Mouse (Mus musculus) spleen, postnatal 4 days (tissue): Measurements from ENCODE around the gene Kcnj10.

ENCODE experiments used
- DNase-seq, 2 experiments: peaks; one replicate each; pipeline ENCODE4 v3.0.0; 2022; ENCODE audit warnings: low spot score in 2 of 2

The Kcnj10 gene

GRCm38 (mm10) chr1:172376758-172377458 lies 35.9 kb downstream of the Kcnj10 start:
- peak in 1 of 2 experiments; percentile 28 for DNase-seq

DNA sequence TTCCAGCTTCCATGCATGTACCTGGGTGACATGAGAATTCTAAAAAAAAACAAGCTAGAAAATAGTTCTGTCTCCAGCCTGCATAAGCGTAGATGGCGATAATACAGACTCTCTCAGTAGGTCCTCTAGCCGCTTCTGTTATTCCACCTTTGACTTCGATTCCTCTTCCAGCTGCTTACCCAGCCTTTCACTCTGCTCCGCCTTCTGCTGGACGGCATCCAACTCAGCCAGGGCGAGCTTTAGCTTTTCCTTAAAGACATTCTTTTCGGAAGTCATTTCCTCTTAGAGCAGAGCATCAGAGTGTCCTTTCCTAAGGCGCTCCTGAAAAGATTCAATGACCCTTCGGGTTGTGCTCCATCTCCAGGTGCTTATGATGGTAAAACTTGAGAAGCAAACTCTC lies 39.1 kb downstream of the Kcnj10 start:
- DNase-seq: no peak

DNA sequence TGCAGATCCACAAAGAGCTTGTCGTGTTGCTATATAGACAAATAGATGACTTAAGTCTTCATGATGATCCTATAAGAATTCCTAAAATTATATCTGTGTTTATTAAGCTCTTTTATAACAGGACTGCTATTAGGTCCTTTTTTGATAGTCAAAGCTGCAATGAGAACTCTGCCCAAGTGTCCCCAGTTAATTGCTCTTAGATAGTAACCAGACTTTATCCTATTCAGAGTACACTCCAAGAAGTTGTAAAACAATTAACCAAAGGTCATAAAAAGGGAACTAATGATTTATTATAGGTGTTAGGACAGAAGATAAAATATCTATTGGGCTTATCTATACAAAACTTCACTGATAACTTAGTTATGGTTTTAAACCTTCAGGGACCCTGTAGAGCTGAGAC lies 41.1 kb downstream of the Kcnj10 start:
- DNase-seq: no peak

GRCm38 (mm10) chr1:172387246-172387645 lies 46.2 kb downstream of the Kcnj10 start:
- DNase-seq: no peak

- no peak for DNase-seq
Measured at GRCm38 (mm10) chr1:172390769-172391168, 49.8 kb downstream of the Kcnj10 start.

GRCm38 (mm10) chr1:172391807-172392581 lies 51.0 kb downstream of the Kcnj10 start:
- no peak for DNase-seq

DNA sequence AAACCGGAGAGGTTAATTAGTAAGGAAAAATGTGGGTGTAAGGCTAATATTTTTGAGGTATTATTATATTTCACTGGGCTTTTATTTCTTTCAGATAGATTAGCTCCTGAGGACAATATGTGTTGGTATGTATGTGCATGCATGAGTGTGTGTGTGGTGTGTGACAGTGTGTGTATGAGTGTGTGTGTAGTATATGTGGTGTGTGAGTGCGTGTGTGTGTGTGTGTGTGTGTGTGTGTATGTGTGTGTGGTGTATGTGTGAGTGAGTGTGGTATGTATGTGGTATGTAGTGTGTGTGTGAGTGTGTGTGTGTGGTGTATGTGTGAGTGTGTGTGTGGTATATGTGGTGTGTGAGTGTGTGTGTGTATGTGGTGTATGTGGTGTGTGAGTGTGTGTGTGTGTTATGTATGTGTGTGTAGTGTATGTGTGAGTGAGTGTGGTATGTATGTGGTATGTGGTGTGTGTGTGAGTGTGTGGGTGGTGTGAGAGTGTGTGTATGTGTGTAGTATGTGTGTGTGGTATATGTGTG lies 51.7 kb downstream of the Kcnj10 start:
- no peak for DNase-seq

DNA sequence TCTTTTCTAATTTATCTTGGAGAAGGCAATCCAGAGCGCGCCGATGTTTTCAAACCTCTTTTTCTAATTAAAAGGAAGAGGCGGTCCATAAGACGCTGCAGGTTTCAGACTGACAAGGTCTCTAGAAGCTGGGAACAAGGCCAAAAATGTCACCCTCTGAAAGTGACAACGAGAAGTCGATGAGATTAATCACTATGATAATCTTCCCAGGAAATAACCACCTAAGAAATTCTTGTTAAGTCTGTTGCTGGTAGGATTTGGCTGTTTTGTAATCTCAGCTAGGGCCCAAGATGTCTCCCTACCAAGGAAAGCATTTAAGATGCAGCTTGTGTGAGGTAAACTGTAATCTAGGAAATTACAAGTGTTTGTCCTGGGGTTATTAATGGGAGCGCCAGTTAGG lies 52.7 kb downstream of the Kcnj10 start:
- DNase-seq: no peak

GRCm38 (mm10) chr1:172396996-172397752 lies 56.2 kb downstream of the Kcnj10 start:
- DNase-seq: no peak

DNA sequence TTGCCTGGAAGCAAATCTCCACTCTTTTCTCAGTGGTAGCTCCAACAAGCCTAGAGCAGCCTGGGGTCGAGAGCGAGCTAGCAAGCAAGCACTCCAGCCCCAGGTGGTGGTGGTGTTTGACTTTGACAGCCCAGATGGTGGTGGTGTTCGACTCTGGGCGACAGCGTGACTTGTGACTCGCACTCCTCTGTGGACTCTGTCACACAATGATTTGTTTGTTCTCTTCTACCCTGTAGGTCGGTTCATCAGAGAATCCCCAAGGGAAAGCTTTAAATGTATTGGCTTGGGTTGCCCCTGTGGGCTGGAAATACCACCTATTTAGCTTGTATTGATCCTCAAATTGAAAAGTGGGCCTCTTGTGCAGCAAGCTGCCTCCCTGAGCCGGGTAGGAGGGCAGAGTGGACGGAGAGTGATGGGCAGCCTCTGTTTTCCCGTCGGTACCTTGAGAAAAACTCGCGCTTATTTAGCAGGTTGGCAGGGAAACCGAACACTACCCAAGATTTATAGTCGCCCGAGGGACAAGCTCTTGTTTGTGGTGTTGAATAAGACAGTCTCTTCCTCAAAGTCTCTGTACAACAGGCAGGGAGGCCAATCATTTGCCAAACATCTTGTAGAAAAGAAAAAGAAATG lies 65.2 kb downstream of the Kcnj10 start:
- DNase-seq: no peak

DNA sequence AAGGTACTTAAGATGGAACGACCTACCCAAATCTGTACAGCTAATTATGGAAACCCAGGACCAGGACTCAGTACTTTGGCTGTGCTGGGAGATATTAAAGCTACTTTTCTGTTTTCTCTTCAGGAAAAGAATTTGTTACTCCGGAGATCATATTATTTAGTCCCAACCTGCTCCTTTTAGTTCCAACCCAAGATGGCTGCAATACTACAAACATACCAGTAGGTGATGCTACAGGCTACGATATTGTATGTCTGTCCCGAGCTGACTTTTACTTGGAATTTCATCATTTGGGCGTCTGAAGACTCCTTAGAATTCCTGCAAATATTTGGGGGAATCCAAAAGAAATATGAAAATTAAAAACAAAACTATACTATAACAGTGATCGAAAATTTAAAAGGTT lies 68.0 kb downstream of the Kcnj10 start:
- DNase-seq: no peak

DNA sequence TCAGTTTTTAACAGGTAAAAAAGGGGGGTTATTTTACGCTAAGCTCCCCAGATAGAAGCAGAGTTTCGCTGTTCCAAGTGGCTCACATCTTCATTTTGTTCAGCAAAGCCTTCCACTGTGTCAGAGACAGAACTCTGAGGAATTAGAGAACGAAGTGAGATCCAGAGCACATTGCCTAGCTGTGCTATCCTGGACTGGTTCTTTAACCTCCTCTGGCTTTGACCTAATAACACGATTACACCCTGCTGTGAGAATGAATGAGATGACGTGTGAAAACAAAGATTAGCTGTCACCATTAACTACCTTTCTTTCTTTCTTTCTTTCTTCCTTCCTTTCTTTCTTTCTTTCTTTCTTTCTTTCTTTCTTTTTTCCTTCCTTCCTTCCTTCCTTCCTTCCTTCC lies 68.4 kb downstream of the Kcnj10 start:
- no peak for DNase-seq

DNA sequence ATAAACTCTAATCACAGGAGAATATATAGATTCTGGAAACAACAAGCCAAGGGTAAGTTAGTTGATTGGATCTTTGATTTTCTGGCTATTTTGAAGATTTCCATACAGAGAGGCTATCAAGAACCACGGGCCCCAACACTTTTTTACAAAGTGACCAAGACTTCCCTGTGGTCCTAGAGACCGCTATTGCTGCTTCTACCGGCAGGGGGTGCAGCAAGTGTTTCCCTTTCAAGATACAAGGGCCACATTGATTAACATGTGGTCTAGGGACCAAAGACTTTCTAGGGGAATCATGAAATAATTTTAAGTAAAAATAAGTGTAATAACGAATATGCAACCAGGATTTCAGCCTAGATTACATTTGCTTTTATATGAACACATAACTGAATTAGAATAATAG lies 69.8 kb downstream of the Kcnj10 start:
- DNase-seq: peak; percentile 63 to 82

DNA sequence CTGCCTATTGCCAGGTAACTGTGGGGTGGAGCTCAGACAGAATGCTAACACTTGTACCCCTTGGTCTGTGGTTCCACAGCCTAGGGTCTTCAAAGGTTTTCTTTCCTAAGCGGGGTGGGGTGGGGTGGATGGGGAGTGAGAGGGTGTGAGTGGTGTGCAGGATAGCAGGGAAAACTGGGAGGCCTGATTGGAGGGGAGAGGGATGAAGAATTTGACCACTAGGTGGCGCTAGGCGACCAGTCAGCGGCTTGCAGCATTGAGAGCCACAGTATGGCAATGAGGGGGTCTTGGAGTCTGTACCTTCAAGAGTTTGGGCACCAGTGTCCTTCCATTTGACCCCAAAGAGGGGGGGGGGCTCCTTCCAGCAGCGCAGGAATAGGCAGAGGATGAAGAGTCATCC lies 71.2 kb downstream of the Kcnj10 start:
- peak; percentile 60 to 90 for DNase-seq

DNA sequence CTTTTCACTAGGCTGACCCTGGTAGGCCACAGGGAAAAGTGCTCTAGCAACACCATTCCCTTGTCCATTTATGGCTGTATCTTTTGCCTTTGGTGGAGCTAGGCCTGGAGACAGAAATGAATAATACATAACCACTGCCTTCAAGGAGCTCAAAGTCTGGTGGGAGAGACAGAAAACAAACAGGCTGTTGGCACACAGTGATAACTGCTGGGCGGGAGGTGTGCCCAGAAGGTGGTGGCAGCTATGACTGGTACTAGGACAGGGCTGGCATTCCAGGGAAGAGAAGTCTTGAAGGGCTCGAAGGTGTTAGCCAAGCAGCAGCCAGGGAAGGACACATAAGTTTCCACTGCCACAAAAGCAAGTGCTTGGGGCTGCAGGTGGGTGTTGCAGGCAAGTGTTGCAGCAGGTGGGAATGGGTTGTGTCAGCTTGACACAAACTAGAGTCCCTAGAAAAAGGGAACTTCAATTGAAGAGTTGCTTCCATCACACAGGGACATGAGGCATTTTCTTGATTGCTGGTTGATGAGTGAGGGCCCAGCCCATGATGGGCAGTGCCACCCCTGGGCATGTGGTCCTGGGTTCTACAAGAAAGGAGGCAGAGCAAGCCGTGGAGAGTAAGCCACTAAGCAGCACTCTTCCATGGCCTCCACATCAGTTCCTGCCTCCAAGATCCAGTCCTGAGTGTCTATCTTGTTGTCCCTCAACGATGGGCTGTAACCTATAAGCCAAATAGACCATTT lies 72.7 kb downstream of the Kcnj10 start:
- DNase-seq: peak in 1 of 2 experiments; percentile 51

- no peak for DNase-seq
Measured at GRCm38 (mm10) chr1:172414231-172414585, 73.2 kb downstream of the Kcnj10 start.

DNA sequence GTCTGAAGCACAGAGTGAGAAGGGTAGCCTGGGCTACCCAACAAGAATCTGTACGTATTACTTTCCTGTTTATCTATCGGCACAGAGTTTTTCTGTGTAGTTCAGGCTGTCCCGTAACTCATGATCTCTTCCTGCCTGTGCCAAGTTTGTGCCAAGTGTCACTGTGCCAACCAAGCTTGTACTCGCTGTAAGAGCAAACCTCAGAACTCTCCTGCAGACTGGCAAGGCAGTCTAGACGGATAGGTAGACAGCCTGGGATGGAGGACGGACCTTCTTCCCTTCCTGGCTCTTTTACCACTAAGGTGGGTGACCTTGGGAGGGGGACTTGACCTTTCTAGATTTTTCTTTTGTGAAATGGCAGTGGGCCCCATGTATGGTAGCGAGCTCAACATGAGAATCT lies 74.1 kb downstream of the Kcnj10 start:
- DNase-seq: no peak

DNA sequence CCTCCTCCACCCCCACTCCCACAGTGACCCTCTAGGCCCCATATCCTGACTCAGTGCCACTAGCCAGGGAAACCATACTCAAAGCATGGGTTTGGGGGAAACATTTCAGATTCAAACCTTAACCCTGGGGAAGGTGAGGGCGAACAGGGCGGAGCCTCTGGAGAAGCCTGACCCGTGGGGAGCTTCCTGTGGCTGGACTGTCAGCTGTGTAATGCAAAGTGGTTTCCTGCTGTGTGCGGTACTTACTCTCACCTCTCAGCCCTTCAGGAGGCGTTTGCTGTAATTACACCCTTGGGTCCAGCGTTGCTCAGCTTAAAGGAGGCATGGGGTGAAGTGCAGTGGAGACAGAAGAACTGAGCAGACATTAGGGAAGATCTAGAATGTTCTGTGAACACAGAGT lies 77.2 kb downstream of the Kcnj10 start:
- DNase-seq: peak in 1 of 2 experiments; percentile 19

DNA sequence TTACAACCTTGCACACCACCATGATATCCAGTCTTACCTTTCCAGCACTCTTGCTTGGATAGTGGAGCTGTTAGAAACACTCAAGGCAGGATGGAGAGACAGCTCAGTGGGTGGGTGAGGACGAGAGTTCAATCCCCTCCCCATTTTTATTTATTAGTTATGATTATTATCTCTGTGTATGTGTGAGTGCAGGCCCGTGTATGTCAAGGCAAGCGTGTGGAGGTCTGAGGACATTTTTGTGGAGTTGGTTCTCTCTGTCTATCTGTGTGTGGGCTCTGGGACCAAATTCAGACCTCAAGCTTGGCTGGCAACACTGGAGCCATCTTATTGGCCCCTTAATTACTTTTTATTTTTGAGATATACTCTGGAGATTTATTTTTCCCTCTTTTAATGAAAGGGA lies 77.6 kb downstream of the Kcnj10 start:
- no peak for DNase-seq

GRCm38 (mm10) chr1:172420181-172420580 lies 79.2 kb downstream of the Kcnj10 start:
- no peak for DNase-seq

GRCm38 (mm10) chr1:172423393-172423792 lies 82.4 kb downstream of the Kcnj10 start:
- DNase-seq: no peak
